Mouse (Mus musculus) forebrain, embryonic 15.5 days (tissue): ENCODE data around the gene Snrpf. TPM values are rescaled to one million over a fixed set of nuclear protein-coding genes. Genes with fewer than 3 reads are reported as not detected.

Source experiments
- ATAC-seq: fragments of 200-750 bp; cut with Nextera tagmentation; replicated peaks from 2 replicates; pipeline ENCODE4 v1.8.0; 2017; ENCODE audit warnings: mild to moderate bottlenecking, moderate TSS enrichment, moderate library complexity
- H3K27ac ChIP-seq: fragments of 300-500 bp; sonication (generic); replicated peaks from 2 replicates; pipeline ENCODE4 v1.5.1; 2015; ENCODE audit warnings: mild to moderate bottlenecking, inconsistent platforms
- H3K27me3 ChIP-seq: fragments of 300-500 bp; sonication (generic); 2 replicates; pipeline ENCODE4 v1.6.1; 2015; ENCODE audit warnings: inconsistent platforms
- H3K36me3 ChIP-seq: fragments of 300-500 bp; sonication (generic); 2 replicates; pipeline ENCODE4 v1.6.1; 2015; ENCODE audit warnings: mild to moderate bottlenecking, inconsistent platforms
- H3K4me1 ChIP-seq: fragments of 300-500 bp; sonication (generic); 2 replicates; pipeline ENCODE4 v1.6.1; 2015; ENCODE audit warnings: inconsistent platforms
- H3K4me2 ChIP-seq: fragments of 300-500 bp; sonication (generic); replicated peaks from 2 replicates; pipeline ENCODE4 v1.6.1; 2015; ENCODE audit warnings: mild to moderate bottlenecking, inconsistent platforms
- H3K4me3 ChIP-seq: fragments of 300-500 bp; sonication (generic); 2 replicates; pipeline ENCODE4 v1.5.1; 2015; ENCODE audit warnings: mild to moderate bottlenecking, inconsistent platforms
- H3K9ac ChIP-seq: fragments of 300-500 bp; sonication (generic); replicated peaks from 2 replicates; pipeline ENCODE4 v1.6.1; 2015; ENCODE audit warnings: mild to moderate bottlenecking, inconsistent platforms
- H3K9me3 ChIP-seq: fragments of 300-500 bp; sonication (generic); 2 replicates; pipeline ENCODE4 v1.6.1; 2016; ENCODE audit warnings: inconsistent platforms
- WGBS: fragments of 180-500 bp; shearing (Covaris S2); methylation state at CpG from one replicate; pipeline ENCODE4 v1.1.7; 2015; ENCODE audit warnings: mixed read lengths; 5-methylcytosine and 5-hydroxymethylcytosine counted together
- polyA plus RNA-seq: library from polyadenylated mRNA; unstranded; fragments of >200 nt; fragmentation: Nextera tagmentation; extraction: Ambion mirVana; gene quantifications from 2 replicates; pipeline ENCODE4 v1.2.1, GENCODE M21; 2015

Gene Snrpf
- 97.2 and 108 TPM in 2 replicates for polyA plus RNA-seq

- peaks cover 23% of the 10 kb centered on the region for H3K4me1 ChIP-seq
- WGBS: under 1% methylated on average over 63 of the region's 63 CpGs
- ATAC-seq: peak; percentile 84
Observed at GRCm38 (mm10) chr10:93589281-93589848, at the start of gene Snrpf. Gene Snrpf (minus strand): TSS chr10:93589706.

DNA sequence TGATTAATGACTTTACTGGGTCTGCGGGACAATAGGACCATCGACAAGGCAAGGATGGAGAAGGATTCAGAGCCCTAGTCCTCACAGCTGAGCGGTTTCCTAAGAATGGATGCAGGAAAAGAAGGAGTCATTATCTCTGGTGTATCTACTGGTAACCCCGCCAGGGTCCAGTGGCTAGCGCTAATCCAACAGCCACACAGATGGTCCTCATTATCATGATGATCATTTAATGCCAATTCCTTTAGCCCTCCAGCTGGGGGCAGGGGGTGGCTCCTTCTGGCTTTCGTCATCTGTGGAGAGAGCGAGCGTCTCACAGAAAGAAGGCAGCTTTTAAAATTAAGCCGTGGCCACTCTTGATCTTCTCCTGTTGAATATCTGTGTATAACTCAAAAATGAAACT, 46.4 kb upstream of the Snrpf start:
- ATAC-seq: no peak
- peaks cover 15% of the 10 kb centered on the region for H3K4me1 ChIP-seq
- H3K36me3 ChIP-seq: no peaks in the 10 kb centered on the region
- 40% methylated on average over 9 of the region's 9 CpGs for WGBS
- no peak overlapping the region for H3K9ac ChIP-seq
- no peak overlapping the region for H3K4me2 ChIP-seq
- no peaks in the 10 kb centered on the region for H3K9me3 ChIP-seq
- H3K4me3 ChIP-seq: no peak overlapping the region
- H3K27me3 ChIP-seq: peaks cover 3% of the 10 kb centered on the region; the same call in 1 of the 2 replicates
- no peak overlapping the region for H3K27ac ChIP-seq

More at GRCm38 (mm10) chr10:93589281-93589848, at the start of gene Snrpf:
- peak within 1 kb of the TSS; percentile 85 for H3K4me2 ChIP-seq
- H3K27ac ChIP-seq: peak within 1 kb of the TSS; percentile 82
- H3K9me3 ChIP-seq: no peaks in the 10 kb centered on the region
- peaks cover 17% of the 10 kb centered on the region for H3K36me3 ChIP-seq
- peak within 1 kb of the TSS; percentile 78 for H3K4me3 ChIP-seq
- H3K27me3 ChIP-seq: no peaks in the 10 kb centered on the region
- H3K9ac ChIP-seq: peak within 1 kb of the TSS; percentile 81

GRCm38 (mm10) chr10:93633971-93634370, 44.5 kb upstream of the Snrpf start:
- ATAC-seq: no peak
- H3K4me3 ChIP-seq: no peak overlapping the region
- no peaks in the 10 kb centered on the region for H3K4me1 ChIP-seq
- H3K36me3 ChIP-seq: no peaks in the 10 kb centered on the region
- WGBS: 95% methylated on average over 2 of the region's 2 CpGs
- H3K27ac ChIP-seq: no peak overlapping the region
- H3K27me3 ChIP-seq: peaks cover 3% of the 10 kb centered on the region; the same call in 1 of the 2 replicates
- no peak overlapping the region for H3K9ac ChIP-seq
- no peak overlapping the region for H3K4me2 ChIP-seq
- no peaks in the 10 kb centered on the region for H3K9me3 ChIP-seq

DNA sequence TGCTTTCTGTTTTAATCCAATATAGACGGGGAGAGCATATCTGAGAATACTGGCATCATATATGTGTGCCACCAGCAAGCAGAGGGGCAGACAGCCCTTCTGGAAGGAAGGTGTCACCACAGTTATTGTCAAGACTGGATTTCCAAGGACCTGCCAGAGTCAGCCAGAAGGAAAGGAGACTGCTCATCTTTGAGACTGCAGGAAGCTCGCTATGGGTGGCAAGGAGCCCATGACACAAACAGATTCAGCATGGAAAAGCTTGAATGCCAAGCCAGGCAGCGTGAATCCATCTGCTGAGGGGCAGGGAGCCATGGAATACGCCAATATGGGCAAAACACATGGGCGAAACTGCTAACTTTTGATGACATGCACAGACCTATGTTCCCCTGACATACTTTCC, 44.1 kb upstream of the Snrpf start:
- no peak overlapping the region for H3K4me3 ChIP-seq
- H3K4me2 ChIP-seq: no peak overlapping the region
- H3K27me3 ChIP-seq: peaks cover 2% of the 10 kb centered on the region; the same call in 1 of the 2 replicates
- H3K9ac ChIP-seq: no peak overlapping the region
- no peaks in the 10 kb centered on the region for H3K9me3 ChIP-seq
- H3K27ac ChIP-seq: no peak overlapping the region
- no peaks in the 10 kb centered on the region for H3K4me1 ChIP-seq
- peak; percentile 74; the same call in 1 of the 2 replicates for ATAC-seq
- 68% methylated on average over 5 of the region's 5 CpGs for WGBS
- no peaks in the 10 kb centered on the region for H3K36me3 ChIP-seq

DNA sequence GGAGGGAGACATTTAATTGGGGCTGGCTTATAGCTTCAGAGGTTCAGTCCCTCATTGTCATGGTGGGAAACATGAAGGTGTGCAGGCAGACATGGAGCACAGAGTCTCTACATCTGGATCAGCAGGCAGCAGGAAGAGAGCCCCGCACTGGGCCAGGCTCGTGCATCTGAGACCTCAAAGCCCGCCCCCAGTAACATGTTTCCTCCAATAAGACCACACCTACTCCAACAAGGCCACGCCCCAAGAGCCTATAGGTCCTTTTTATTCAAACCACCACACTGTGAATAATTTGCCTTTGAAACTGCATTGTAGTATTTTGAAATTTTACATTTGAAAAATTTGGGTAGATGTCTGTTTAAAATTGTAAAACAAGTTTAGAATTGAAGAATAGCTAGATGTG, 42.6 kb upstream of the Snrpf start:
- H3K27me3 ChIP-seq: no peaks in the 10 kb centered on the region
- H3K4me1 ChIP-seq: no peaks in the 10 kb centered on the region
- H3K27ac ChIP-seq: no peak overlapping the region
- no peaks in the 10 kb centered on the region for H3K9me3 ChIP-seq
- no peak overlapping the region for H3K4me2 ChIP-seq
- no peaks in the 10 kb centered on the region for H3K36me3 ChIP-seq
- H3K4me3 ChIP-seq: no peak overlapping the region
- 74% methylated on average over 4 of the region's 4 CpGs for WGBS
- no peak for ATAC-seq
- H3K9ac ChIP-seq: no peak overlapping the region

DNA sequence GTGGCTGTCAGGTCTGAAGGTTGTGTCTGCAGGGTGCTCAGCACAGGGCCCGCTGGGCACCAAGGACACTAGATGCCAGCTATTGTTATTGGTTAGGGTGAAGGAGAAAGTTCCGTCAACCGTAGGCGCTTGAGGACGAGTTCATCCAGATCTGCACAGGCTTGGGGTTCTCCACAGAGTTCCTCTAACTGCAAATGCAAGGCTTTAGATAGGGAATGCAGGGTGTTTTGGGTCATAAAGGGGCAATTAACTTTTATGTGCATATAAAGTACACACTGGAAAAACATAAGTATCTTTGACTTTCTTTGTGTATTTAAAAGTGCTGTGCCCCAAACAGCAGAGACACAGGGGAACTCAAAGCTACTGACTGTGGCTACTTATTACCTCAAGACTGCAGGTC, 40.8 kb upstream of the Snrpf start:
- Histone ChIP-seq H3K9me3 (no peaks in the 10 kb centered on the region), H3K4me3 (no peak overlapping the region), H3K27ac (no peak overlapping the region), H3K9ac (no peak overlapping the region), H3K4me2 (no peak overlapping the region), H3K27me3 (no peaks in the 10 kb centered on the region), H3K36me3 (no peaks in the 10 kb centered on the region), H3K4me1 (no peaks in the 10 kb centered on the region)
- ATAC-seq: no peak
- 97% methylated on average over 5 of the region's 5 CpGs for WGBS

DNA sequence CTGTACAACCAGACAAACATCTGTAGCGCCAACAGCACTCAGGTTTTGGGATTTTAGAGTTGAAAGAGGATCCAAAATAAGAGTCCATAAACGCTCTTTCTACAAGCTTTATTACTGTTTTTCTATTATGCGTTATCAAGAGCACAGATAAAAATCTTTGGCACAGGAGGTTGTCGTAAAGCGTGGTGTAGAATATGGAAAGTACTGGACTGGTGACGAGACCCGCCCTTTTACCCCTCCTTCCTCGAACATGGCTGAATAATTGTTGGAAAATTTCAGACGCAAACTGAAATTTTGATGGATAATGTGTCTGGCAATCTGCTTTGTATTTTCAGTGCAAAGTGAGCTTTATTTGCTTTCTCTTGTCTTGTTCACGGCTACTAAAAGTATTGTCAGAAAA, 34.6 kb upstream of the Snrpf start:
- no peaks in the 10 kb centered on the region for H3K9me3 ChIP-seq
- WGBS: 90% methylated on average over 10 of the region's 10 CpGs
- H3K4me2 ChIP-seq: no peak overlapping the region
- no peak for ATAC-seq
- H3K36me3 ChIP-seq: no peaks in the 10 kb centered on the region
- H3K4me1 ChIP-seq: no peaks in the 10 kb centered on the region
- H3K27ac ChIP-seq: no peak overlapping the region
- no peak overlapping the region for H3K4me3 ChIP-seq
- no peak overlapping the region for H3K9ac ChIP-seq
- no peaks in the 10 kb centered on the region for H3K27me3 ChIP-seq

GRCm38 (mm10) chr10:93623725-93624124, 34.2 kb upstream of the Snrpf start:
- 69% methylated on average over 9 of the region's 9 CpGs for WGBS
- no peak overlapping the region for H3K4me3 ChIP-seq
- no peak overlapping the region for H3K4me2 ChIP-seq
- H3K9ac ChIP-seq: no peak overlapping the region
- H3K36me3 ChIP-seq: no peaks in the 10 kb centered on the region
- no peak overlapping the region for H3K27ac ChIP-seq
- no peaks in the 10 kb centered on the region for H3K9me3 ChIP-seq
- no peak for ATAC-seq
- H3K4me1 ChIP-seq: no peaks in the 10 kb centered on the region
- H3K27me3 ChIP-seq: no peaks in the 10 kb centered on the region

DNA sequence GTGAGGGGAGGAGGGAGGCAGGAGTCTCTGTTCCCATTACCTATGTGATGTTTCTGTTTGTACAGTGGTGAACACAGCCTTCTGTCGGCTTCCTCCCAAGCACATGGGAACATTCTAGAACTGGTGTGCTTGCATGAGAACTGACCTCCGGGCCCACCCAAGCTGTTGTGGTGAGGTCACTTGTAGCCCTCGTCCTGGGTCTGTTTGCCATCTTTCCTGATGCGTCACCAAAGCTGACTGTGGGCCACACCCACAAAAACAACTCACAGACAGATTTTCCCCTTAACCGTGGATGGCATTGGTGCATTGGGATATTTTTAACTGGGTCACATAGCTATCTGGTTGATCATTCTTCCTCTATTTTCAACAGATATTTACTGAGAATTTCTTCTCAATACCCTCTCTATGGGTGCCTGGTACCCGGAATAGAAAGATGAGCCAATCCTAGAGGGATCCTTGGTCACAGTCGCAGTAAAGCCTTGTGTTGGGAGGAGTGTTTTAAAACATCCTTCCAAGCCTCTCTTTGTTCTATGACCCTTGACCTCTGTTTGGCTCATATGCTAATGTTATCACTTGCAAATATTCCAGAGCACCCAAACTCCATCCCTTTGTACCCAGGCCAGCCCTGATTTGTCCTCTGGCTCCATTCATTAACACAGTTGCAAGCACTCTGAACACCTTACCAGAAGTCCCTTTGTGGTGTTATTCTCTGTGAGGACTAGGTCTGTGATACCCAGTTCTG, 31.1 kb upstream of the Snrpf start:
- WGBS: 78% methylated on average over 7 of the region's 7 CpGs
- no peak for ATAC-seq

DNA sequence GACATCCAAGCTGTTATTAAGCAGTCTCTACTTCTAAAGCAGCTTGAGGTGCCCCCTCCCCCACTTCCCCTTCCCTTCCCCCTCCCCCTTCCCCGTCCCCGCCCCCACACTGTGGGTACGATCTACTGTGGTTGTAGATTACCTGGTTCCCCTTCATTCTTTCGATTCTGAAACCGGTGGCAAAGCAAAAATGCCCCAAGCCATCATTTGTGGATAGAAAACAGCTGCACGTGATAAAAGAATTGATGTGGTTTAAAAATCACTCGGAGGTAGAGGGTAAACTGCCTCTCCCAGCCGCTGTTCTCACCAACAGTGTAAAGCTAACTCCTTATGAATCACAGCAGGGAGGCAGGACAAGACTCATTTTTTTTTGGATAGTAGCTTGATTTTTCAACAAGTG, 25.3 kb upstream of the Snrpf start:
- Histone ChIP-seq H3K4me1 (no peaks in the 10 kb centered on the region), H3K9me3 (no peaks in the 10 kb centered on the region), H3K36me3 (no peaks in the 10 kb centered on the region), H3K9ac (no peak overlapping the region), H3K27me3 (no peaks in the 10 kb centered on the region), H3K27ac (no peak overlapping the region), H3K4me3 (no peak overlapping the region), H3K4me2 (no peak overlapping the region)
- no peak for ATAC-seq
- 80% methylated on average over 8 of the region's 8 CpGs for WGBS

More for the DNA sequence above, 31.1 kb upstream of the Snrpf start:
- Histone ChIP-seq H3K27me3 (no peaks in the 10 kb centered on the region), H3K4me3 (no peak overlapping the region), H3K36me3 (no peaks in the 10 kb centered on the region), H3K9ac (no peak overlapping the region), H3K27ac (no peak overlapping the region), H3K9me3 (no peaks in the 10 kb centered on the region), H3K4me1 (no peaks in the 10 kb centered on the region), H3K4me2 (no peak overlapping the region)

GRCm38 (mm10) chr10:93611419-93612007, 22.0 kb upstream of the Snrpf start:
- Histone ChIP-seq H3K27ac (no peak overlapping the region), H3K4me1 (no peaks in the 10 kb centered on the region), H3K9ac (no peak overlapping the region), H3K4me2 (no peak overlapping the region), H3K4me3 (no peak overlapping the region), H3K9me3 (no peaks in the 10 kb centered on the region), H3K36me3 (no peaks in the 10 kb centered on the region), H3K27me3 (no peaks in the 10 kb centered on the region)
- ATAC-seq: no peak
- 45% methylated on average over 18 of the region's 18 CpGs for WGBS

- Histone ChIP-seq H3K9me3 (no peaks in the 10 kb centered on the region), H3K27me3 (no peaks in the 10 kb centered on the region)
- WGBS: 100% methylated on average over 1 of the region's 1 CpGs
Observed at GRCm38 (mm10) chr10:93610896-93611295, 21.4 kb upstream of the Snrpf start.

More at GRCm38 (mm10) chr10:93610896-93611295, 21.4 kb upstream of the Snrpf start:
- no peak overlapping the region for H3K4me3 ChIP-seq
- H3K36me3 ChIP-seq: no peaks in the 10 kb centered on the region
- no peaks in the 10 kb centered on the region for H3K4me1 ChIP-seq
- 0 out of 2 replicates have a peak, but pooled peaks have one; percentile 35 for ATAC-seq
- H3K9ac ChIP-seq: no peak overlapping the region
- no peak overlapping the region for H3K4me2 ChIP-seq
- no peak overlapping the region for H3K27ac ChIP-seq
